ENCODE assay signal across 15 mouse cellular contexts in genomic region chr12:70798496-70798895, GRCm38 (mm10). TPM values are rescaled to one million over a fixed set of nuclear protein-coding genes. Genes with fewer than 3 reads are reported as not detected.
A peak's percentile ranks its signal among the peaks of the same experiment; 100 is the strongest.
DNase-seq lines count a peak whose midpoint lies in the region; ATAC-seq and TF ChIP-seq lines count a peak whose summit lies in the region.
"Had no signal": no experiment of that assay in that cellular context is flagged by ENCODE, and none has a peak within 500 bp of the region (broad histone marks: within the 10 kb centered on the region; RNA-seq: fewer than 3 reads in every experiment).

No protein-coding gene starts in this region.

- no peak for TF ChIP-seq CTCF in left cerebral cortex, adult 2 months (IDR thresholded peaks at IDR 0.05)

- H3K36me3 ChIP-seq in heart, embryonic 10.5 days, result no peaks in the 10 kb centered on the region
- H3K36me3 ChIP-seq in embryonic facial prominence, embryonic 15.5 days, result no peaks in the 10 kb centered on the region
- H3K36me3 ChIP-seq: limb, embryonic 12.5 days had no signal

- no peak overlapping the region for H3K4me2 ChIP-seq in embryonic facial prominence, embryonic 15.5 days (replicated peaks)
- H3K4me2 ChIP-seq: forebrain, embryonic 13.5 days had no signal

- no peak overlapping the region for H3K9ac ChIP-seq in embryonic facial prominence, embryonic 15.5 days
- H3K9ac ChIP-seq: forebrain, embryonic 13.5 days; limb, embryonic 12.5 days; liver, postnatal 0 days had no signal

- peaks cover 38% of the 10 kb centered on the region for H3K4me1 ChIP-seq in heart, embryonic 10.5 days
- H3K4me1 ChIP-seq in embryonic facial prominence, embryonic 15.5 days, result peaks cover 27% of the 10 kb centered on the region

- H3K4me3 ChIP-seq in heart, embryonic 10.5 days, result no peak overlapping the region
- no peak overlapping the region for H3K4me3 ChIP-seq in left cerebral cortex, adult 2 months
- no peak overlapping the region for H3K4me3 ChIP-seq in embryonic facial prominence, embryonic 15.5 days (replicated peaks)
- H3K4me3 ChIP-seq: forebrain, embryonic 13.5 days; limb, embryonic 12.5 days had no signal

- 66% methylated on average over 8 of the region's 8 CpGs for WGBS in heart, embryonic 10.5 days
- 56% methylated on average over 8 of the region's 8 CpGs for WGBS in embryonic facial prominence, embryonic 15.5 days

- H3K27ac ChIP-seq in heart, embryonic 10.5 days, result peak overlapping the region; percentile 89; the same call in 1 of the 2 replicates
- H3K27ac ChIP-seq in left cerebral cortex, adult 2 months, result peak overlapping the region; percentile 1; the same call in 1 of the 2 replicates
- peak overlapping the region; percentile 75; the same call in 1 of the 2 replicates for H3K27ac ChIP-seq in embryonic facial prominence, embryonic 15.5 days (replicated peaks)
- H3K27ac ChIP-seq: forebrain, embryonic 13.5 days had no signal

- intact Hi-C loops in heart, postnatal 14 days (cut with DNase I), result loop anchor here (5.0 kb wide), 1 partner anchor 71 kb away; no protein-coding TSS in a partner anchor
- intact Hi-C loops in left cerebral cortex, adult 2 months (cut with DNase I), result no loop called here
- intact Hi-C loops in left cerebral cortex, postnatal 25 days (cut with DNase I), result no loop called here

- H3K9me3 ChIP-seq in heart, embryonic 10.5 days, result no peaks in the 10 kb centered on the region
- no peaks in the 10 kb centered on the region for H3K9me3 ChIP-seq in embryonic facial prominence, embryonic 15.5 days (replicated peaks)
- H3K9me3 ChIP-seq: forebrain, embryonic 13.5 days; limb, embryonic 12.5 days had no signal

- DNase-seq in heart, embryonic 10.5 days (ENCODE audit: low spot score), result no peak
- no peak for DNase-seq in heart, postnatal 14 days
- no peak for DNase-seq in left cerebral cortex, adult 2 months (ENCODE audit: extremely low spot score in 1 of 2, low spot score in 2 of 2)
- no peak for DNase-seq in left cerebral cortex, postnatal 25 days (ENCODE audit: low spot score in 2 of 2)
- peak; percentile 30 for DNase-seq in MN1 (ENCODE audit: low spot score)
- DNase-seq in urinary bladder, adult 2 months (ENCODE audit: low spot score), result no peak
- DNase-seq: adrenal gland, adult 2 months; cerebellum, adult 18-20 months; liver, postnatal 0 days; retina, postnatal 1 day; thymus, postnatal 14 days had no signal

- ATAC-seq in embryonic facial prominence, embryonic 15.5 days (ENCODE audit: insufficient number of reproducible peaks, low FRiP score, low TSS enrichment, low read depth), result no peak
- no peak for ATAC-seq in erythroid progenitor cell, adult 5-6 weeks (replicated peaks; ENCODE audit: low FRiP score, poor library complexity, severe bottlenecking)
- ATAC-seq: forebrain, embryonic 13.5 days; liver, postnatal 0 days had no signal

- no peaks in the 10 kb centered on the region for H3K27me3 ChIP-seq in heart, embryonic 10.5 days (ENCODE audit: insufficient read depth, poor library complexity, severe bottlenecking)
- H3K27me3 ChIP-seq in embryonic facial prominence, embryonic 15.5 days, result no peaks in the 10 kb centered on the region
- H3K27me3 ChIP-seq: forebrain, embryonic 13.5 days; limb, embryonic 12.5 days had no signal

RNA-seq across cellular contexts. Expression of gene Frmd6, which starts 26.8 kb away (rescaled TPM):
- polyA plus RNA-seq in heart, embryonic 10.5 days (2016; fragmentation: Nextera tagmentation; extraction: Ambion mirVana), result 20.1 and 20.4 TPM in 2 replicates
- total RNA-seq in heart, postnatal 14 days (2021), result 10 to 100 TPM; 38.3 to 41.1 TPM
- 10 to 100 TPM; 47.7 to 62.4 TPM for total RNA-seq in left cerebral cortex, adult 2 months (2021)
- total RNA-seq in left cerebral cortex, postnatal 25 days (2021), result 10 to 100 TPM; 34.9 to 40.8 TPM
- polyA plus RNA-seq in embryonic facial prominence, embryonic 15.5 days (2015; fragmentation: Nextera tagmentation; extraction: Ambion mirVana), result 60.1 and 61.6 TPM in 2 replicates
- polyA plus RNA-seq in urinary bladder, adult 2 months (2012; rRNA removed), result 48.4 and 49.7 TPM in 2 replicates
- 0.42 and 1.4 TPM in 2 replicates for total RNA-seq in erythroid progenitor cell, adult 5-6 weeks (2015; ENCODE audit: low replicate concordance)
- 2.3 and 3.2 TPM in 2 replicates for total RNA-seq in erythroid progenitor cell, adult 5-6 weeks (2017; ENCODE audit: low replicate concordance)

Comparison
In these comparisons a context has a peak if more than half of its experiments do, and no peak if none do; other contexts are left out.
1. H3K27ac ChIP-seq: peak in every context shown above with its lines; median percentile 89 in heart, embryonic 10.5 days; 75 in embryonic facial prominence, embryonic 15.5 days; 1 in left cerebral cortex, adult 2 months.
2. RNA of gene Frmd6, which starts 26.8 kb away (total RNA-seq): 47.7 to 62.4 TPM in left cerebral cortex, adult 2 months, 38.3 to 41.1 TPM in heart, postnatal 14 days and 34.9 to 40.8 TPM in left cerebral cortex, postnatal 25 days; 0.42 to 3.2 TPM in erythroid progenitor cell, adult 5-6 weeks; every median in the first group is over 4 times any median in the second.